Mouse (Mus musculus) MEL-GATA-1-ER (cell line): Measurements from ENCODE around the gene Zcchc17.
A peak's percentile ranks its signal among the peaks of the same experiment; 100 is the strongest.

Source experiments
- DNase-seq: peaks from one replicate; pipeline ENCODE4 v3.0.0-alpha.2; 2012; ENCODE audit warnings: low read depth; ENCODE audit errors: extremely low read depth

Gene Zcchc17

GRCm38 (mm10) chr4:130318122-130318521 is 41.6 kb downstream of the Zcchc17 start:
- no peak for DNase-seq

GRCm38 (mm10) chr4:130316691-130317090 is 43.1 kb downstream of the Zcchc17 start:
- DNase-seq: no peak

GRCm38 (mm10) chr4:130315771-130316527 is 43.8 kb downstream of the Zcchc17 start:
- no peak for DNase-seq

GRCm38 (mm10) chr4:130313552-130313951 is 46.2 kb downstream of the Zcchc17 start:
- DNase-seq: no peak

GRCm38 (mm10) chr4:130312526-130312925 is 47.2 kb downstream of the Zcchc17 start:
- DNase-seq: no peak

GRCm38 (mm10) chr4:130309254-130309653 is 50.5 kb downstream of the Zcchc17 start:
- no peak for DNase-seq

GRCm38 (mm10) chr4:130308231-130309081 is 51.3 kb downstream of the Zcchc17 start, which contains the start of the genes Fabp3 and Gm10570:
Gene Fabp3 (plus strand): TSS chr4:130308595.
Gene Gm10570 (minus strand): TSS chr4:130308674.
- no peak for DNase-seq

GRCm38 (mm10) chr4:130307851-130308230 is 51.9 kb downstream of the Zcchc17 start:
- no peak for DNase-seq

- DNase-seq: no peak
These were observed 52.7 kb downstream of the Zcchc17 start for GRCm38 (mm10) chr4:130306796-130307630.

- no peak for DNase-seq
These were observed 55.0 kb downstream of the Zcchc17 start for GRCm38 (mm10) chr4:130304746-130305145.

GRCm38 (mm10) chr4:130302285-130302870 is 57.4 kb downstream of the Zcchc17 start:
- no peak for DNase-seq

- DNase-seq: no peak
These were observed 60.1 kb downstream of the Zcchc17 start for GRCm38 (mm10) chr4:130299629-130300018.

GRCm38 (mm10) chr4:130298877-130299628 is 60.7 kb downstream of the Zcchc17 start:
- no peak for DNase-seq

GRCm38 (mm10) chr4:130297123-130297529 is 62.6 kb downstream of the Zcchc17 start:
- DNase-seq: peak; percentile 91

GRCm38 (mm10) chr4:130296243-130296965 is 63.3 kb downstream of the Zcchc17 start:
- peak; percentile 68 for DNase-seq

GRCm38 (mm10) chr4:130295047-130295745 is 64.5 kb downstream of the Zcchc17 start:
- peak; percentile 65 for DNase-seq

GRCm38 (mm10) chr4:130294513-130294912 is 65.2 kb downstream of the Zcchc17 start:
- no peak for DNase-seq

- DNase-seq: peak; percentile 45
These were observed 67.5 kb downstream of the Zcchc17 start for GRCm38 (mm10) chr4:130292271-130292670.

- no peak for DNase-seq
These were observed 69.9 kb downstream of the Zcchc17 start for GRCm38 (mm10) chr4:130289824-130290223.
